Mouse (Mus musculus) MEL (cell line): Measurements from ENCODE around the gene Cep95. TPM values are rescaled to one million over a fixed set of nuclear protein-coding genes. Genes with fewer than 3 reads are reported as not detected.

Experiments
- DNase-seq: peaks from one replicate; pipeline ENCODE4 v3.0.0; 2011; ENCODE audit warnings: low read depth, low spot score
- H3K27ac ChIP-seq: 2 replicates; pipeline ENCODE4 v1.5.1; 2012; ENCODE audit warnings: low read depth, mild to moderate bottlenecking, control low read depth, low read length, moderate library complexity; ENCODE audit not compliant: control insufficient read depth
- H3K27me3 ChIP-seq, 2 experiments: fragments of 150-350 bp in 1 of 2; sonication (generic) in 1 of 2; 2 replicates each; pipeline ENCODE4 v1.6.1; 2012; ENCODE audit warnings: low read length in 2 of 2, mild to moderate bottlenecking in 2 of 2, improper control_type of control experiment in 1 of 2, moderate library complexity in 1 of 2; ENCODE audit not compliant: insufficient read depth in 2 of 2, control insufficient read depth in 1 of 2
- H3K36me3 ChIP-seq, 2 experiments: 2 replicates each; pipeline ENCODE4 v1.6.1; 2012 to 2014; ENCODE audit warnings: low read length in 2 of 2, improper control_type of control experiment in 1 of 2, inconsistent platforms in 1 of 2, mild to moderate bottlenecking in 1 of 2; ENCODE audit not compliant: insufficient read depth in 2 of 2, control insufficient read depth in 1 of 2
- H3K4me1 ChIP-seq, 2 experiments: fragments of 150-350 bp in 1 of 2; sonication (generic) in 1 of 2; 2 replicates each; pipeline ENCODE4 v1.6.1; 2012; ENCODE audit warnings: low read length in 2 of 2, improper control_type of control experiment in 1 of 2, mild to moderate bottlenecking in 1 of 2; ENCODE audit not compliant: insufficient read depth in 2 of 2, control insufficient read depth in 1 of 2
- H3K4me3 ChIP-seq, 2 experiments: fragments of 150-350 bp in 1 of 2; sonication (generic) in 1 of 2; 2 replicates each; pipeline ENCODE4 v1.5.1; 2012; ENCODE audit warnings: low read depth in 2 of 2, low read length in 2 of 2, mild to moderate bottlenecking in 2 of 2, moderate library complexity in 2 of 2, control low read depth in 1 of 2, improper control_type of control experiment in 1 of 2; ENCODE audit not compliant: control insufficient read depth in 1 of 2, insufficient read depth in 1 of 2
- H3K79me2 ChIP-seq: 2 replicates; pipeline ENCODE4 v1.6.1; 2012; ENCODE audit warnings: mild to moderate bottlenecking, low read length, moderate library complexity; ENCODE audit not compliant: control insufficient read depth, poor library complexity, insufficient read depth
- H3K9ac ChIP-seq: 2 replicates; pipeline ENCODE4 v1.6.1; 2012; ENCODE audit warnings: low read depth, mild to moderate bottlenecking, control low read depth, low read length, moderate library complexity; ENCODE audit not compliant: control insufficient read depth, poor library complexity, severe bottlenecking
- H3K9me3 ChIP-seq: fragments of 150-350 bp; sonication (generic); replicated peaks from 2 replicates; pipeline ENCODE4 v1.6.1; 2012; ENCODE audit warnings: mild to moderate bottlenecking, low read length, improper control_type of control experiment, moderate library complexity; ENCODE audit not compliant: insufficient read depth
- BHLHE40 ChIP-seq: IDR thresholded peaks from 2 replicates; pipeline ENCODE4 v1.6.1; 2012; ENCODE audit warnings: low read depth, mild to moderate bottlenecking, inconsistent platforms, low read length, improper control_type of control experiment, borderline replicate concordance
- CHD2 ChIP-seq: IDR thresholded peaks from 2 replicates; pipeline ENCODE4 v1.6.1; 2011; ENCODE audit warnings: low read length, improper control_type of control experiment
- CTCF ChIP-seq, 3 experiments: IDR thresholded peaks in 2 of 3; conservative IDR thresholded peaks in 1 of 3; 2 replicates each; pipeline ENCODE4 v1.5.1; 2011 to 2012; ENCODE audit warnings: low read length in 3 of 3, low read depth in 2 of 3, mild to moderate bottlenecking in 2 of 3, improper control_type of control experiment in 1 of 3, inconsistent platforms in 1 of 3, mixed read lengths in 1 of 3, moderate library complexity in 1 of 3; ENCODE audit not compliant: control insufficient read depth in 1 of 3, insufficient read depth in 1 of 3, poor library complexity in 1 of 3, severe bottlenecking in 1 of 3
- E2F4 ChIP-seq: IDR thresholded peaks from 2 replicates; pipeline ENCODE4 v1.6.1; 2011; ENCODE audit warnings: low read depth, low read length, improper control_type of control experiment, borderline replicate concordance
- ELF1 ChIP-seq: IDR thresholded peaks from 2 replicates; pipeline ENCODE4 v1.6.1; 2014; ENCODE audit warnings: low read depth, mild to moderate bottlenecking, inconsistent platforms, low read length, improper control_type of control experiment, moderate library complexity
- EP300 ChIP-seq, 2 experiments: IDR thresholded peaks; 2 replicates each; pipeline ENCODE4 v1.6.1; 2011; ENCODE audit warnings: improper control_type of control experiment in 2 of 2, low read length in 2 of 2, low read depth in 1 of 2, mild to moderate bottlenecking in 1 of 2
- ETS1 ChIP-seq: IDR thresholded peaks from 2 replicates; pipeline ENCODE4 v1.6.1; 2012; ENCODE audit warnings: low read depth, mild to moderate bottlenecking, inconsistent platforms, low read length, improper control_type of control experiment, moderate library complexity
- GABPA ChIP-seq: IDR thresholded peaks from 2 replicates; pipeline ENCODE4 v1.6.1; 2012; ENCODE audit warnings: low read depth, mild to moderate bottlenecking, inconsistent platforms, low read length, improper control_type of control experiment, moderate library complexity
- GATA1 ChIP-seq: IDR thresholded peaks from 2 replicates; pipeline ENCODE4 v1.6.1; 2011; ENCODE audit warnings: low read depth, low read length, improper control_type of control experiment
- HCFC1 ChIP-seq: IDR thresholded peaks from 2 replicates; pipeline ENCODE4 v1.6.1; 2012; ENCODE audit warnings: low read depth, mild to moderate bottlenecking, inconsistent platforms, low read length, improper control_type of control experiment, moderate library complexity
- KAT2A ChIP-seq: conservative IDR thresholded peaks from 2 replicates; pipeline ENCODE4 v1.6.1; 2012; ENCODE audit warnings: low read depth, low read length, improper control_type of control experiment, inconsistent platforms
- MAX ChIP-seq: IDR thresholded peaks from 2 replicates; pipeline ENCODE4 v1.6.1; 2011; ENCODE audit warnings: low read length, improper control_type of control experiment
- MAZ ChIP-seq: IDR thresholded peaks from 2 replicates; pipeline ENCODE4 v1.6.1; 2012; ENCODE audit warnings: low read depth, mild to moderate bottlenecking, inconsistent platforms, low read length, improper control_type of control experiment
- MEF2A ChIP-seq: IDR thresholded peaks from 2 replicates; pipeline ENCODE4 v1.6.1; 2014; ENCODE audit warnings: low read depth, mild to moderate bottlenecking, inconsistent platforms, low read length, improper control_type of control experiment; ENCODE audit not compliant: poor library complexity, insufficient replicate concordance, severe bottlenecking; ENCODE audit errors: extremely low read depth
- MXI1 ChIP-seq: IDR thresholded peaks from 2 replicates; pipeline ENCODE4 v1.6.1; 2011; ENCODE audit warnings: mild to moderate bottlenecking, low read depth, low read length, improper control_type of control experiment
- NELFE ChIP-seq: IDR thresholded peaks from 2 replicates; pipeline ENCODE4 v1.6.1; 2011; ENCODE audit warnings: low read depth, low read length, improper control_type of control experiment
- NRF1 ChIP-seq: IDR thresholded peaks from 2 replicates; pipeline ENCODE4 v1.6.1; 2014; ENCODE audit warnings: low read depth, mild to moderate bottlenecking, inconsistent platforms, low read length, improper control_type of control experiment, moderate library complexity; ENCODE audit not compliant: poor library complexity, insufficient read depth, severe bottlenecking
- POLR2A ChIP-seq, 2 experiments: IDR thresholded peaks; 2 replicates each; pipeline ENCODE4 v1.6.1; 2011 to 2012; ENCODE audit warnings: low read length in 2 of 2, mild to moderate bottlenecking in 2 of 2, control low read depth in 1 of 2, improper control_type of control experiment in 1 of 2, low read depth in 1 of 2, moderate library complexity in 1 of 2; ENCODE audit not compliant: control insufficient read depth in 1 of 2, insufficient read depth in 1 of 2, poor library complexity in 1 of 2
- POLR2AphosphoS5 ChIP-seq: IDR thresholded peaks from 2 replicates; pipeline ENCODE4 v1.6.1; 2012; ENCODE audit warnings: low read depth, borderline replicate concordance, mild to moderate bottlenecking, inconsistent platforms, low read length, moderate library complexity, mixed read lengths
- RAD21 ChIP-seq: IDR thresholded peaks from 2 replicates; pipeline ENCODE4 v1.6.1; 2011; ENCODE audit warnings: mild to moderate bottlenecking, low read depth, low read length, improper control_type of control experiment
- RCOR1 ChIP-seq: IDR thresholded peaks from 2 replicates; pipeline ENCODE4 v1.6.1; 2012; ENCODE audit warnings: low read depth, mild to moderate bottlenecking, inconsistent platforms, low read length, improper control_type of control experiment
- SIN3A ChIP-seq: IDR thresholded peaks from 2 replicates; pipeline ENCODE4 v1.6.1; 2012; ENCODE audit warnings: low read length, improper control_type of control experiment, inconsistent platforms
- TAL1 ChIP-seq: IDR thresholded peaks from 2 replicates; pipeline ENCODE4 v1.6.1; 2012; ENCODE audit warnings: mild to moderate bottlenecking, inconsistent platforms, low read length, moderate library complexity, mixed read lengths
- TBP ChIP-seq: IDR thresholded peaks from 2 replicates; pipeline ENCODE4 v1.8.0; 2011; ENCODE audit warnings: low read depth, low read length, improper control_type of control experiment
- TCF12 ChIP-seq: IDR thresholded peaks from 2 replicates; pipeline ENCODE4 v1.6.1; 2014; ENCODE audit warnings: low read depth, mild to moderate bottlenecking, inconsistent platforms, low read length, improper control_type of control experiment, moderate library complexity
- UBTF ChIP-seq: IDR thresholded peaks from 2 replicates; pipeline ENCODE4 v1.6.1; 2012; ENCODE audit warnings: low read depth, mild to moderate bottlenecking, inconsistent platforms, low read length, improper control_type of control experiment, moderate library complexity, borderline replicate concordance; ENCODE audit not compliant: insufficient read depth
- ZC3H11A ChIP-seq: IDR thresholded peaks from 2 replicates; pipeline ENCODE4 v1.6.1; 2012; ENCODE audit warnings: low read depth, mild to moderate bottlenecking, inconsistent platforms, low read length, improper control_type of control experiment
- ZMIZ1 ChIP-seq: IDR thresholded peaks from 2 replicates; pipeline ENCODE4 v1.6.1; 2012; ENCODE audit warnings: low read depth, mild to moderate bottlenecking, inconsistent platforms, low read length, improper control_type of control experiment, moderate library complexity
- ZNF384 ChIP-seq: IDR thresholded peaks from 2 replicates; pipeline ENCODE4 v1.6.1; 2012; ENCODE audit warnings: low read depth, mild to moderate bottlenecking, inconsistent platforms, low read length, improper control_type of control experiment
- polyA plus RNA-seq, 2 experiments: library from polyadenylated mRNA; stranded (reverse) in 1 of 2; unstranded in 1 of 2; fragments of >175 nt in 1 of 2; fragments of >200 nt in 1 of 2; gene quantifications; 2 replicates each; pipeline versions ENCODE4 v1.2.1 to v1.2.4; 2012; ENCODE audit warnings: low replicate concordance in 2 of 2, low read depth in 1 of 2; ENCODE audit not compliant: insufficient read length in 2 of 2, insufficient read depth in 1 of 2, missing spikeins in 1 of 2
- total RNA-seq: library from RNA; depleted of rRNA; stranded (reverse); fragments of 300-350 nt; gene quantifications from 2 replicates; pipeline ENCODE4 v1.2.3, GENCODE M21; 2012

The Cep95 gene
- total and polyA plus RNA-seq, 3 experiments: 11.6 to 12.9 TPM; not detected in 1

DNA sequence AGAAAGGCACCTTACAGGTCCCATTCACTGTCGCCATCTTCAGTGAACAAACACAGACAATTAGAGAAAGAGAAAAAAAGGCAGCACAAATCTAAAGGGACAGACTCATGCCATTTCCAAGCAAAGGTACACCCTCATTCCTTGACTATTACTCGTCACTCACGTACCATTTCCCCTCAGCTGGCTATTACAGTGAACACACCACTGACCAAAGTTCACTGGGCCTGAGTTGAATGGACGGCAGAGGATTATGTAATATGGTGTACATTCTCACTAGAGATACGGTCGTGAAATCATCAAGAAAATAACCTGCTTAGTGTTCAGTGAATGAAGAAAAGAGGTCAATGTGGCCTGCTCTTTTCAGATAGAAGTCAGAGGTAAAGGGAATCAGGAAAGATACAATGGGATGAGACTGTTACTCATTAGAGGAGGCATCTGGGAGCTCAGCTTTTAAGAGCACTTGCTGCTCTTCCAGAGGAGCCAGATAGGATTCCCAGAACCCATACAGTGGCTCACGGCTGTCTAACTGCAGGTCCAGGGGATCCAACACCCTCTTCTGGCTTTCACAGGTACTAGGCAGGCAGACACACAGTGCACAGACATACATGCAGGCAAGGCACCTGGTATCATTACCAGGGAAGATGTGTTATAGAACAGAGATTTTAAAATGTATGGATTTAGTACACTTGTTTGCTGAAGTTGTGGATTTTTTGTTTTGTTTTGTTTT is 23.5 kb downstream of the Cep95 start:
- Histone ChIP-seq H3K27ac (no peak overlapping the region), H3K9ac (no peak overlapping the region), H3K36me3 (peaks cover 0 to 2% of the 10 kb centered on the region in 2 experiments; a peak in 2 of 4 replicates), H3K27me3 (no peaks in the 10 kb centered on the region), H3K4me3 (no peak overlapping the region), H3K4me1 (no peaks in the 10 kb centered on the region), H3K79me2 (no peaks in the 10 kb centered on the region), H3K9me3 (no peaks in the 10 kb centered on the region)
- no peak for DNase-seq
- no peak for TF ChIP-seq SIN3A
- TF ChIP-seq ZNF384: no peak; the same call in 1 of the 2 replicates
- TF ChIP-seq TCF12: no peak
- TF ChIP-seq RCOR1: no peak
- TF ChIP-seq HCFC1: no peak
- no peak for TF ChIP-seq GABPA
- no peak for TF ChIP-seq CHD2
- no peak for TF ChIP-seq POLR2AphosphoS5
- TF ChIP-seq KAT2A: no peak
- no peak for TF ChIP-seq NELFE
- TF ChIP-seq MXI1: no peak
- no peak for TF ChIP-seq ZC3H11A
- no peak for TF ChIP-seq POLR2A (IDR thresholded peaks at IDR 0.05; ENCODE audit: control insufficient read depth in 1 of 2, insufficient read depth in 1 of 2, low read depth in 1 of 2, low read length in 2 of 2, poor library complexity in 1 of 2)
- no peak for TF ChIP-seq NRF1
- TF ChIP-seq ELF1: no peak
- no peak for TF ChIP-seq EP300 (IDR thresholded peaks at IDR 0.05; ENCODE audit: low read depth in 1 of 2, low read length in 2 of 2)
- no peak for TF ChIP-seq RAD21
- no peak for TF ChIP-seq UBTF

GRCm38 (mm10) chr11:106814601-106815320 is 25.7 kb downstream of the Cep95 start:
- Histone ChIP-seq H3K27me3 (no peaks in the 10 kb centered on the region), H3K79me2 (no peaks in the 10 kb centered on the region), H3K27ac (no peak overlapping the region), H3K9ac (no peak overlapping the region), H3K4me3 (no peak overlapping the region), H3K9me3 (no peaks in the 10 kb centered on the region), H3K36me3 (peaks cover 0 to 9% of the 10 kb centered on the region in 2 experiments; a peak in 2 of 4 replicates), H3K4me1 (no peaks in the 10 kb centered on the region)
- TF ChIP-seq CHD2 (no peak), KAT2A (no peak), EP300 (IDR thresholded peaks at IDR 0.05; ENCODE audit: low read depth in 1 of 2, low read length in 2 of 2) (no peak), SIN3A (no peak), RCOR1 (no peak), E2F4 (no peak), GATA1 (no peak), MAZ (no peak), CTCF (IDR thresholded peaks at IDR 0.05 in 2 of 3, conservative IDR thresholded peaks at IDR 0.05 in 1 of 3; ENCODE audit: control insufficient read depth in 1 of 3, insufficient read depth in 1 of 3, low read depth in 2 of 3, low read length in 3 of 3, poor library complexity in 1 of 3, severe bottlenecking in 1 of 3) (no peak), ETS1 (no peak), TBP (no peak), POLR2A (IDR thresholded peaks at IDR 0.05; ENCODE audit: control insufficient read depth in 1 of 2, insufficient read depth in 1 of 2, low read depth in 1 of 2, low read length in 2 of 2, poor library complexity in 1 of 2) (no peak), MAX (no peak), BHLHE40 (no peak), TAL1 (no peak), ZMIZ1 (no peak), ZC3H11A (no peak), MEF2A (no peak)
- no peak for DNase-seq
